Mouse (Mus musculus) granulocyte monocyte progenitor cell, adult 5-6 weeks (primary cell): ENCODE results near the gene Mroh8. TPM values are rescaled to one million over a fixed set of nuclear protein-coding genes. Genes with fewer than 3 reads are reported as not detected.
"Not testable (repeated sequence)": the region's sequence is repeated elsewhere in the genome, so short reads cannot be mapped to it uniquely, and the experiment has no call there.

Experiments used
- ATAC-seq: replicated peaks from 2 replicates; pipeline ENCODE4 v1.8.0; 2016; ENCODE audit warnings: mild to moderate bottlenecking, moderate TSS enrichment, inconsistent platforms; ENCODE audit not compliant: poor library complexity, severe bottlenecking
- total RNA-seq, 2 experiments: library from RNA; stranded (forward) in 1 of 2; stranded (reverse) in 1 of 2; fragments of 200-712, 200-1000 nt in 1 of 2; fragments of >200 nt in 1 of 2; fragmentation: Nextera tagmentation in 1 of 2; gene quantifications; 2 replicates each; pipeline ENCODE4 v1.2.3; 2014 to 2017

The Mroh8 gene
- total RNA-seq, 2 experiments from 2014 or later, result 0.19 to 0.36 TPM

GRCm38 (mm10) chr2:157203026-157203425 is 76.3 kb downstream of the Mroh8 start:
- ATAC-seq, result no peak

DNA sequence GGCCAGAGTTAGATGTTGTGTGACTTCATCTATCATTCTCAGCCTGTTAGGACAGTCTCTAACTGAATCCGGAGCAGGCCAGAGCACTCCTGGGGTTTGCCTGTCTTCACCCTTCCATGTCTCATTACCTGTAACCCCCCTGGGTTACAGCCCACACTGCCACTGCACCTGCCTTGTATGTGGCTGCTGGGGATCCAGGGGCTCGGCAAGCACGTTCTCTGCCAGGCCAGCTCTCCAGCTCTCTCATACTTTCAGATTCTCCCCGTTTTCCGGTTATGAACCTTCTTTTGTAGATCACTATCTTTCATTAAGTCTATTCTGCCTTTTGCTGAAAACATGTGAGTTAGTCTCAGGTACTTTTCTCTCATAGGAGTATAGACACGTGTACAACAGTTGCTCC is 77.0 kb downstream of the Mroh8 start:
- ATAC-seq, result no peak

- ATAC-seq, result peak; percentile 61
Observed at GRCm38 (mm10) chr2:157201081-157201830, 78.1 kb downstream of the Mroh8 start.

DNA sequence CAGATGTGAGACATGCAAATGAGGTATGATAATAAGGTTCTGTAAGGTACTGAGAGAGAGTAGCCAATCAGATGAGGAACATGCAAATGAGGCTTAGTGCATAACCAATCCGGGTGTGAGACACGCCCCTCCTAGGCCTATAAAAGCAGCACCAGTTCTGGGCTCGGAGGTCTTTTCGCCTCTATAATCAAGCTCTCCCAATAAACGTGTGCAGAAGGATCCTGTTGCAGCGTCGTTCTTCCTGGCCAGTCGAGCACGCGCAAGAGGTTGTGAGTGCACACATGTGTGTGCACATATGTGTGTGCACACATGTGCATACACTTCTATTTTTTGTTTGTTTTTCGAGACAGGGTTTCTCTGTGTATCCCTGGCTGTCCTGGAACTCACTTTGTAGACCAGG is 80.9 kb downstream of the Mroh8 start:
- ATAC-seq, result not testable (repeated sequence)

- no peak for ATAC-seq
Observed at GRCm38 (mm10) chr2:157190651-157191050, 88.7 kb downstream of the Mroh8 start.

DNA sequence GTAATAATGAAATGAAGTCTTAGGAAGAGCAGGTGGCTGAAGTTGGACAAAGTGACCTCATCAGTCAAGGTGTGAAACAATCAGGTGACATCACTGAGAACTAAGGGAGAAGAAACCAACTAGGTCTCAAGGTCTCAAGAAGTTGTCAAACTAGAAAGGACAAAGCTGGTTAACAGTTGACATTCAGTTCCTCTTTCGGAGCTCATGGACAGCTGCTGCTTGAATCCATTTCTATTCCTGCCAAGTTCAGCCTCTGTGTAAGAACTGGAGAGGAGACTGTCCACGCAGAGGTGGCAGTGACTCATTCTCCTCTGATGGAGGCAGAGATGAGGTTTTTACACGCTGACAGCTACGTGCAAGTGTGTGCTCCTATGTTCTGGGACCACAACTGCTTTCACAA is 92.1 kb downstream of the Mroh8 start:
- ATAC-seq, result peak; percentile 70

DNA sequence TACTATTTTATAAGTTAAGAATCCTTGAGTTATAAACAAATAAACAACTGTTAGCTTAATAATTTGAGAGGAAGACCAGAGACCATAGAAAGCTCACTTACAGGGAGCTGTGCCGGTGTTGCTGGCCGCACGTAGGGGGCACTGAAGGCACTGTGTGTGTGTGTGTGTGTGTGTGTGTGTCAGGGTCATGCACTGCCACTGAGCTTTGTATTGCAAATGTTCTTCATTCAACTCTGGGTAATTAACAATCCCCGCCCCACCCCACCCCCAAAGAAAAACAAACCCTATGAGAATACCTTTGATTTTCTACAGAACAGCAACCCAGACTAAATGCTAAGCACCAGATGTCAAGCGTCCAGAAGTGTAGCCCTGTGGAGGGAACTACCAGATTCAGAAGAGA is 92.8 kb downstream of the Mroh8 start:
- ATAC-seq, result no peak

DNA sequence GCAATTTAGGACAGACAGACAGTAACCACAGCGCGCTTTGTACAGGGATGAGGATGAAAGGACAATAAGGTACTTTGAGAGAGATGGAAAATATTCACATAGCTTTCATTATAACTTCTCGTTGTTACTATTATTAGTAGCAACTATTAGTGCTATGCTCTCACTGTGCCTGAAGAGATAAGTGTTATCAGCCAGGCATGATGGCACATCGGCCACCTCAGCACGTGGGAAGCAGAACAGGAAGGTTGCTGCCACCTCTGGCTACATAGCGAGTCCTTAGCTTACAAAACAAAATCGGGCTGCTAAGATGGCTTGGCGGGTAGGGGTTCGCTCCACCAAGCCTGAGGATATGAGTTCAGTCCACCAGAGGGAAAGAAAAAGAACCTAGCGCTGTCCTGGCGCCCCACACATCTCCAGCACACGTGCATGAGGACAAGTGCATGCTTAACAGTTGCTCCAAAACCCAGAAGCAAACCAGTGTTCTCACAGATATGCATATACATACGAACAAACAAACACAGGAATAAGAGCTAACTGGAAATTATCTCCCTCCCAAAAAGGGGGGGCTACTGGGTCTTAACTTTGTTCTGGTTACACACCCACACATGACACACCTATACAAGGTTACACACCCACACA is 94.2 kb downstream of the Mroh8 start:
- no peak for ATAC-seq

DNA sequence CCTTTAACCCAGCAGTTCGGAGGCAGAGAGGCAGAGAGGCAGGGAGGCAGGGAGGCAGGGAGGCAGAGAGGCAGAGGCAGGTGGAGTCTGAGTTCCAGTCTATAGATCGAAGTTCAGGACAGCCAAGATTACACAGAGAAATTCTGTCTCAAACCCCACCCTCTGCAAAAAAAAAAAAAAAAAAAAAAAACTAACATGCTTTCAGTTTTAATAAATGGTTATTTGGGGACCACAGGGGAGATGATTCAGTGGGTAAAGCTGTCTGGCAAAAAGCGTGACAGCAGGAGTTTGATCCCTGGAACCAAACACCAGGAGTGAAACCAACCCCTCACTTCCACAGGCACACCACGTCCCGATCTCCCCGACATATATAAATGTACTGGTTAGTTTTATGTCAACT is 101.2 kb downstream of the Mroh8 start:
- ATAC-seq, result no peak

DNA sequence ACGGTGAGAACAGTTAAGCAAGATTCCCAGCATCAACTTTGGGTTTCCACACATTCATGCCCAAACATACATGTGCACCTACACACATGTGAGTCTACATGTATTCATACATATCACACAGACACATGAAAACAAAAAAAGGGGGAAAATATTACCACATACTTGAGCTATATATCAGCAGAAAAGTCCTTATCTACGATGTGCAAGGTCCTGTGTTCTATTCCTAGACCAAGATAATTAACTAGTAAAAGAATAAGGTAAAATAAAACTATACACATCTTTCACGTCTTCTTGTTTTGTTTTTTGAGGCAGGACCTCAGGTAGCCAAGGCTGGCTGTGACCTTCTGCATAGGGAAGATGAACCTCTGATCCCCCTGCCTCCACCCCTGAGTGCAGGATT is 103.1 kb downstream of the Mroh8 start:
- no peak for ATAC-seq

- no peak for ATAC-seq
Observed at GRCm38 (mm10) chr2:157174416-157174815, 104.9 kb downstream of the Mroh8 start.

DNA sequence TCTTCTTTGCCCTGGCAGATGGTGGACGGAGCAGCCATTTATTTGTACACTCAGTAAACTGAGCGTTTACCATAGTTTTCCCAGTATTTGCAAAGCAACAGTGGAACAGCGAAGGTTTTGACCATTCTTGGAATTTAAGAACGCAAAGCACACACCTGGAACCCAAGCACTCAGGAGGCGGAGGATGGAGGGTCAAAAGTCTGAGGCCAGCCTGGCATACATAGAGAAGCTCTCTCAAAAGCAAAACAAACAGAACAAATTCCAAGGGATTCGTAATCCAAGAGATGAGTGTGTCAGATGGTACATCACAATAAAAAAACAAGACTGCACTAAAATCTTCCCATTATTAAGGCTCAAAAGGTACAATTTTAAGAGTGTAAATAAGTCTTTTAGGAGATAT is 105.8 kb downstream of the Mroh8 start:
- ATAC-seq, result no peak

DNA sequence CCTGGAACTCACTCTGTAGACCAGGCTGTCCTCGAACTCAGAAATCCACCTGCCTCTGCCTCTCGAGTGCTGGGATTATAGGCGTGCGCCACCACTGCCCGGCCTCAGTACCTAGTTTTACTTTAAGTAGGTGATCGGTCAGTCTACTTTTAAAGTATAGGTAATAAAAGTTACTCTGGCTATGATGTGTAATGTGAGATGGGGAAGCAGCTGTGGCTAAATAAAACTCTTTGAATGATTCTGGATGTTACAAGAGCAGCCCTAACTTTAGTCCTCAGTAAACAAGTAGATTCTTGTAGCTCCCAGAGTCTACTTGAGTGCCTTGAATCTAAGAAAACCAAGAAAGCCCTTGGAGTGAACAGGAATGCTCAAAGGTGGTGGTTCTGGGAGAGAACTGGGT is 106.4 kb downstream of the Mroh8 start:
- ATAC-seq, result no peak

- ATAC-seq, result no peak
Observed at GRCm38 (mm10) chr2:157170626-157171025, 108.7 kb downstream of the Mroh8 start.

GRCm38 (mm10) chr2:157170166-157170565 is 109.2 kb downstream of the Mroh8 start:
- ATAC-seq, result no peak

- ATAC-seq, result no peak
Observed at GRCm38 (mm10) chr2:157166371-157167080, 112.8 kb downstream of the Mroh8 start.

- ATAC-seq, result not testable (repeated sequence)
Observed at GRCm38 (mm10) chr2:157165312-157166224, 113.8 kb downstream of the Mroh8 start.

GRCm38 (mm10) chr2:157164101-157164500 is 115.2 kb downstream of the Mroh8 start:
- no peak for ATAC-seq
